Mouse (Mus musculus): ENCODE results near the gene Rpe. TPM values are rescaled to one million over a fixed set of nuclear protein-coding genes. Genes with fewer than 3 reads are reported as not detected.

The Rpe gene
- 11.9 and 12.0 TPM in 2 replicates for polyA plus RNA-seq (2012; rRNA removed)

DNA sequence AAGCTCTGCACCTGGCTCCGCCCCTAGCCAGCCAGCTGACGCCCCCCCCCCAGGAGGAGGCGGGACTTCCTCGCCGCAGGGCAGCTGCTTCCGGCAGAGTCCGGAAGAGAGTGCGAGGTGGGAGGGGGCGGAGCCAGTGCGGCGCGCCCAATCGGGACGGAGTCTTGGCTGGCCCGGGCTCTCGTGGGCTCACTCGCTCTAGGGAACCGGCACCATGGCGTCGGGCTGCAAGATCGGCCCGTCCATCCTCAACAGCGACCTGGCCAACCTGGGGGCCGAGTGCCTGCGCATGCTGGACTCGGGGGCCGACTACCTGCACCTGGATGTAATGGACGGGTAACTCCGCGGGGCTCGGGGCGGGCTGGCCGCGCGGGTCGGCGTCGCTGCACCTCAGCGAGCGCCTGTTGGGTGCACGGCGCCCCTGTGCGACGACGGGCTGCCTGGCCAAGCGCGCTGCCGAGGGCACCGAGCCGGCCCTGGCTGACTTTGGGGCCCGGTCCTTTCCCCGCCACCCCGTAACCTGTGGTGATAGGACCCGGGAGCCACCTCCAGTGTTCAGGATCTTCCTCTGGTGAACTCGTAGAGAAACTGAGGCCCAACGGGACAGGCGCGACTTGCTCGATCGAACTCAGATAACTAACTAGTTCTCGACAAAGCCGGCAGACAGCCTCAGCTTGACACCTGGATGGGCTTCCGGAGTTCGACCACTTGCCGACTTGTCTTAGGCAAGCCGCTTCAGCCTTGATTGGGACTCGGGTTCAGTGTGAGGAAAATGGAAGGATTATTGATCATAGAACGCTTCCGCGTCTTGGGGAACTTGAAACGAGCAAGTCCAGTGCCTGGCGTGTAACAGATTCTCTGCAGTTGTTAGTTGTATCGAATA, at the start of gene Rpe:
Rpe (plus strand) TSS at position 139 of the 883 bp plus-strand sequence.

Other genes starting within 250 kb of the Rpe start
- under 0.01 and 0.02 TPM in 2 replicates for gene Unc80, start 232.5 kb upstream of the Rpe start, polyA plus RNA-seq (2012; rRNA removed)
- 2.0 and 2.3 TPM in 2 replicates for gene Kansl1l, start 116.7 kb downstream of the Rpe start, polyA plus RNA-seq (2012; rRNA removed)
- gene Acadl, start 162.4 kb downstream of the Rpe start, polyA plus RNA-seq (2012; rRNA removed), result 33.1 and 40.1 TPM in 2 replicates
- gene Myl1, start 244.6 kb downstream of the Rpe start, polyA plus RNA-seq (2012; rRNA removed), result 0.17 and 5.6 TPM in 2 replicates

Measured in liver, embryonic 14 days (tissue).